Mouse (Mus musculus) ES-Bruce4 (cell line): ENCODE results near the gene Ing1. TPM values are rescaled to one million over a fixed set of nuclear protein-coding genes. Genes with fewer than 3 reads are reported as not detected.

Experiments used
- H3K27ac ChIP-seq: 2 replicates; pipeline ENCODE4 v1.5.1; 2012; ENCODE audit warnings: low read length, inconsistent platforms; ENCODE audit not compliant: insufficient read depth
- H3K27me3 ChIP-seq: 2 replicates; pipeline ENCODE4 v1.6.1; 2012; ENCODE audit warnings: mild to moderate bottlenecking, low read length, inconsistent platforms; ENCODE audit not compliant: control insufficient read depth, poor library complexity, insufficient read depth, severe bottlenecking
- H3K36me3 ChIP-seq: 2 replicates; pipeline ENCODE4 v1.6.1; 2012; ENCODE audit warnings: inconsistent platforms, mild to moderate bottlenecking, low read length, moderate library complexity; ENCODE audit not compliant: control insufficient read depth, poor library complexity, insufficient read depth, severe bottlenecking
- H3K4me1 ChIP-seq: one replicate; pipeline ENCODE4 v1.8.1; 2011; ENCODE audit warnings: low read length; ENCODE audit not compliant: control insufficient read depth, insufficient read depth
- H3K4me3 ChIP-seq: 2 replicates; pipeline ENCODE4 v1.5.1; 2011; ENCODE audit warnings: low read depth, mild to moderate bottlenecking, low read length
- H3K9ac ChIP-seq: 2 replicates; pipeline ENCODE4 v1.6.1; 2012; ENCODE audit warnings: low read depth, mild to moderate bottlenecking, inconsistent platforms; ENCODE audit not compliant: poor library complexity, severe bottlenecking
- H3K9me3 ChIP-seq: replicated peaks from 2 replicates; pipeline ENCODE4 v1.6.1; 2012; ENCODE audit warnings: mild to moderate bottlenecking, low read length, inconsistent platforms; ENCODE audit not compliant: control insufficient read depth, poor library complexity, insufficient read depth, severe bottlenecking
- CTCF ChIP-seq: IDR thresholded peaks from one replicate; pipeline ENCODE4 v1.8.1; 2011; ENCODE audit warnings: low read depth, low read length
- EP300 ChIP-seq: IDR thresholded peaks from 2 replicates; pipeline ENCODE4 v1.6.1; 2011; ENCODE audit warnings: low read depth, low read length; ENCODE audit not compliant: insufficient read depth
- POLR2A ChIP-seq: IDR thresholded peaks from one replicate; pipeline ENCODE4 v1.8.1; 2011; ENCODE audit warnings: low read length; ENCODE audit not compliant: insufficient read depth
- polyA plus RNA-seq: library from polyadenylated mRNA; stranded (reverse); fragments of >200 nt; gene quantifications from 2 replicates; pipeline ENCODE4 v1.2.4, GENCODE M21; 2011; ENCODE audit warnings: low read depth; ENCODE audit not compliant: missing spikeins, insufficient read depth, insufficient read length

Gene Ing1
- polyA plus RNA-seq, 1 experiment, result 59.1 TPM

GRCm38 (mm10) chr8:11555720-11556591 lies 585 bp downstream of the Ing1 start:
- peak overlapping the region; percentile 91 for H3K4me3 ChIP-seq
- H3K27ac ChIP-seq, result peak overlapping the region; percentile 86
- TF ChIP-seq EP300 (0 out of 2 replicates have a peak, but pooled peaks have one; percentile 6), CTCF (no peak), POLR2A (peak; percentile 94)
- H3K9me3 ChIP-seq, result no peaks in the 10 kb centered on the region
- H3K9ac ChIP-seq, result peak overlapping the region; percentile 98
- no peaks in the 10 kb centered on the region for H3K27me3 ChIP-seq
- H3K36me3 ChIP-seq, result no peaks in the 10 kb centered on the region; the same call in 1 of the 2 replicates
- no peaks in the 10 kb centered on the region for H3K4me1 ChIP-seq

- Histone ChIP-seq H3K27ac (peak overlapping the region; percentile 71; the same call in 1 of the 2 replicates), H3K9ac (peak overlapping the region; percentile 98), H3K9me3 (no peaks in the 10 kb centered on the region)
Measured at GRCm38 (mm10) chr8:11556691-11557423, 1.5 kb downstream of the Ing1 start.

GRCm38 (mm10) chr8:11557424-11557767 lies 2.0 kb downstream of the Ing1 start:
- H3K9ac ChIP-seq, result peak overlapping the region; percentile 98
- no peaks in the 10 kb centered on the region for H3K9me3 ChIP-seq
- no peak for TF ChIP-seq CTCF
- TF ChIP-seq EP300, result no peak
- TF ChIP-seq POLR2A, result no peak
- peak overlapping the region; percentile 65 for H3K27ac ChIP-seq
- H3K4me3 ChIP-seq, result peak overlapping the region; percentile 91
- no peaks in the 10 kb centered on the region for H3K4me1 ChIP-seq
- H3K36me3 ChIP-seq, result peaks cover 8% of the 10 kb centered on the region
- H3K27me3 ChIP-seq, result no peaks in the 10 kb centered on the region

More at GRCm38 (mm10) chr8:11556691-11557423, 1.5 kb downstream of the Ing1 start:
- Histone ChIP-seq H3K4me1 (no peaks in the 10 kb centered on the region), H3K27me3 (no peaks in the 10 kb centered on the region), H3K36me3 (peaks cover 3% of the 10 kb centered on the region; the same call in 1 of the 2 replicates), H3K4me3 (peak overlapping the region; percentile 91)
- TF ChIP-seq POLR2A (no peak), CTCF (no peak), EP300 (no peak)

GRCm38 (mm10) chr8:11557768-11558629 lies 2.6 kb downstream of the Ing1 start:
- no peaks in the 10 kb centered on the region for H3K9me3 ChIP-seq
- peak; percentile 65; the same call in 1 of the 2 replicates for TF ChIP-seq EP300
- no peak for TF ChIP-seq CTCF
- TF ChIP-seq POLR2A, result peak; percentile 100
- H3K27me3 ChIP-seq, result no peaks in the 10 kb centered on the region
- peak overlapping the region; percentile 98 for H3K9ac ChIP-seq
- H3K4me3 ChIP-seq, result peak overlapping the region; percentile 91
- no peaks in the 10 kb centered on the region for H3K4me1 ChIP-seq
- H3K36me3 ChIP-seq, result peaks cover 8% of the 10 kb centered on the region
- peak overlapping the region; percentile 65 for H3K27ac ChIP-seq

DNA sequence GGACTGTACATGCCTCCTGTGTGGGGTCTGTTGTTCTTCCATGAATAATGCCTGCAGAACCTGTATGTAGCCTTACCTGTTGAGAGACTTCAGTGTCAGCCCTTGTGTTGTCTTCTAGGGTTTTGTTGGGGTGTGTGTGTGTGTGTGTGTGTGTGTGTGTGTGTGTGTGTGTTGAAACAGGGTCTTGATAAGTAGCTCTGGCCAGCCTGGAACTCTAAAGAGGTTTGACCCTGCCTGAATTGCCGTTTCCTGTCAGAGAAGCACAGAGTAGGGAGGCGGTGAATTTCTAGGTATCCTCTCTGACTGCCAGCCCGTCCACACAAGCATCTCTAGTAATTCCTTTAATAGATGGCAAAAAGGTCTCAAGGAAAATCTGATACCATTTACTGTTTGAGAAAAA lies 4.1 kb downstream of the Ing1 start:
- Histone ChIP-seq H3K27me3 (no peaks in the 10 kb centered on the region), H3K27ac (no peak overlapping the region), H3K4me1 (no peaks in the 10 kb centered on the region), H3K4me3 (no peak overlapping the region), H3K9ac (no peak overlapping the region), H3K36me3 (peaks cover 16% of the 10 kb centered on the region), H3K9me3 (no peaks in the 10 kb centered on the region)
- TF ChIP-seq POLR2A (no peak), CTCF (no peak), EP300 (no peak)
